Mouse (Mus musculus): ENCODE results near the gene Nup43. TPM values are rescaled to one million over a fixed set of nuclear protein-coding genes. Genes with fewer than 3 reads are reported as not detected.
A peak's percentile ranks its signal among the peaks of the same experiment; 100 is the strongest.

The Nup43 gene
- total and polyA plus RNA-seq, 3 experiments: 47.9 to 117 (median 73.5) TPM

- peak; percentile 9 for DNase-seq (ENCODE audit: extremely low read depth)
- Histone ChIP-seq H3K4me3 (replicated peaks in 1 of 3; ENCODE audit: low read depth in 2 of 3, low read length in 2 of 3, poor library complexity in 1 of 3) (peak overlapping the region; percentile 50 to 97 (median 53)), H3K4me2 (ENCODE audit: insufficient read depth, low read depth, poor library complexity, severe bottlenecking) (peak overlapping the region; percentile 99), H3K9me3 (replicated peaks; ENCODE audit: low read length) (no peaks in the 10 kb centered on the region), H3K27ac (ENCODE audit: insufficient read depth, low read depth) (no peak overlapping the region), H3K36me3 (replicated peaks in 1 of 2; ENCODE audit: control insufficient read depth in 1 of 2, insufficient read depth in 1 of 2, low read length in 1 of 2) (peaks cover 0 to 14% of the 10 kb centered on the region in 2 experiments), H3K27me3 (replicated peaks) (no peaks in the 10 kb centered on the region), H3K79me2 (replicated peaks; ENCODE audit: control insufficient read depth, extremely low read depth, insufficient read depth, poor library complexity, severe bottlenecking) (peaks cover 43% of the 10 kb centered on the region), H3K4me1 (ENCODE audit: control insufficient read depth in 1 of 2, insufficient read depth in 2 of 2) (peaks cover 2 to 41% of the 10 kb centered on the region in 2 experiments; a peak in 3 of 4 replicates), H3K9ac (ENCODE audit: insufficient read depth, low read depth) (peak overlapping the region; percentile 84)
- dilution Hi-C loops (cut with MboI; ENCODE audit: extremely low pct_ligation_motif_present, extremely low pct_unique_long_range_greater_than_20kb, low sequenced_read_pairs): no loop called here
- in situ Hi-C loops (cut with MboI; ENCODE audit: low pct_ligation_motif_present, low pct_unique_long_range_greater_than_20kb, low sequenced_read_pairs): no loop called here
- no peak for TF ChIP-seq ZNF384 (IDR thresholded peaks at IDR 0.05; ENCODE audit: low read depth, low read length)
- TF ChIP-seq ZC3H11A (IDR thresholded peaks at IDR 0.05; ENCODE audit: low read depth, low read length): no peak
- no peak for TF ChIP-seq HCFC1 (IDR thresholded peaks at IDR 0.05; ENCODE audit: low read depth, low read length)
- no peak for TF ChIP-seq MYC (IDR thresholded peaks at IDR 0.05; ENCODE audit: low read depth, low read length)
- no peak for TF ChIP-seq UBTF (IDR thresholded peaks at IDR 0.05; ENCODE audit: low read depth, low read length)
- peak; percentile 40; the same call in 1 of the 2 replicates for TF ChIP-seq ETS1 (conservative IDR thresholded peaks at IDR 0.05; ENCODE audit: low read depth, low read length)
These were observed 59.7 kb downstream of the Nup43 start for GRCm38 (mm10) chr10:7727011-7727410.

Other genes starting within 250 kb of the Nup43 start
- gene Ulbp1, start 193.9 kb upstream of the Nup43 start, total RNA-seq (2012; rRNA removed): 70.1 and 78.3 TPM in 2 replicates
- 141 and 159 TPM in 2 replicates for gene Ulbp1, start 193.9 kb upstream of the Nup43 start, total RNA-seq (2014; rRNA removed)
- 87.3 and 92.9 TPM in 2 replicates for gene Ulbp1, start 193.9 kb upstream of the Nup43 start, polyA plus RNA-seq (2012; ENCODE audit: insufficient read length, low read depth)
- gene Lrp11, start 77.7 kb upstream of the Nup43 start, total RNA-seq (2012; rRNA removed): 4.7 and 5.4 TPM in 2 replicates
- gene Lrp11, start 77.7 kb upstream of the Nup43 start, total RNA-seq (2014; rRNA removed): 4.9 and 5.1 TPM in 2 replicates
- 4.4 and 6.0 TPM in 2 replicates for gene Lrp11, start 77.7 kb upstream of the Nup43 start, polyA plus RNA-seq (2012; ENCODE audit: insufficient read length, low read depth)
- 44.4 and 53.7 TPM in 2 replicates for gene Pcmt1, start 13.6 kb downstream of the Nup43 start, total RNA-seq (2012; rRNA removed)
- 62.2 and 64.5 TPM in 2 replicates for gene Pcmt1, start 13.6 kb downstream of the Nup43 start, total RNA-seq (2014; rRNA removed)
- 56.5 and 58.2 TPM in 2 replicates for gene Pcmt1, start 13.6 kb downstream of the Nup43 start, polyA plus RNA-seq (2012; ENCODE audit: insufficient read length, low read depth)
- 8.5 and 9.2 TPM in 2 replicates for gene Lats1, start 13.7 kb downstream of the Nup43 start, total RNA-seq (2012; rRNA removed)
- gene Lats1, start 13.7 kb downstream of the Nup43 start, total RNA-seq (2014; rRNA removed): 12.4 and 13.4 TPM in 2 replicates
- 11.6 and 12.3 TPM in 2 replicates for gene Lats1, start 13.7 kb downstream of the Nup43 start, polyA plus RNA-seq (2012; ENCODE audit: insufficient read length, low read depth)
- 36.2 and 37.3 TPM in 2 replicates for gene Katna1, start 58.5 kb downstream of the Nup43 start, total RNA-seq (2012; rRNA removed)
- 58.5 and 64.2 TPM in 2 replicates for gene Katna1, start 58.5 kb downstream of the Nup43 start, total RNA-seq (2014; rRNA removed)
- gene Katna1, start 58.5 kb downstream of the Nup43 start, polyA plus RNA-seq (2012; ENCODE audit: insufficient read length, low read depth): 45.6 and 47.4 TPM in 2 replicates
- gene Ginm1, start 125.3 kb downstream of the Nup43 start, total RNA-seq (2012; rRNA removed): 11.7 and 12.7 TPM in 2 replicates
- gene Ginm1, start 125.3 kb downstream of the Nup43 start, total RNA-seq (2014; rRNA removed): 33.9 and 38.2 TPM in 2 replicates
- 22.5 and 27.3 TPM in 2 replicates for gene Ginm1, start 125.3 kb downstream of the Nup43 start, polyA plus RNA-seq (2012; ENCODE audit: insufficient read length, low read depth)
- gene Ppil4, start 125.4 kb downstream of the Nup43 start, total RNA-seq (2012; rRNA removed): 26.4 and 30.9 TPM in 2 replicates
- gene Ppil4, start 125.4 kb downstream of the Nup43 start, total RNA-seq (2014; rRNA removed): 41.5 and 51.1 TPM in 2 replicates
- 43.6 and 45.9 TPM in 2 replicates for gene Ppil4, start 125.4 kb downstream of the Nup43 start, polyA plus RNA-seq (2012; ENCODE audit: insufficient read length, low read depth)
- 13.4 and 16.3 TPM in 2 replicates for gene Zc3h12d, start 165.0 kb downstream of the Nup43 start, total RNA-seq (2012; rRNA removed)
- 10.7 and 11.8 TPM in 2 replicates for gene Zc3h12d, start 165.0 kb downstream of the Nup43 start, total RNA-seq (2014; rRNA removed)
- 22.5 and 28.0 TPM in 2 replicates for gene Zc3h12d, start 165.0 kb downstream of the Nup43 start, polyA plus RNA-seq (2012; ENCODE audit: insufficient read length, low read depth)